Mouse (Mus musculus) cerebral cortex, adult 2 months (tissue): Measurements from ENCODE around the gene Rbbp4.

Experiments
- WGBS: fragments of 180-500 bp; shearing (Covaris S2); methylation state at CpG from one replicate; pipeline ENCODE4 v1.1.7; 2018; 5-methylcytosine and 5-hydroxymethylcytosine counted together

The Rbbp4 gene

DNA sequence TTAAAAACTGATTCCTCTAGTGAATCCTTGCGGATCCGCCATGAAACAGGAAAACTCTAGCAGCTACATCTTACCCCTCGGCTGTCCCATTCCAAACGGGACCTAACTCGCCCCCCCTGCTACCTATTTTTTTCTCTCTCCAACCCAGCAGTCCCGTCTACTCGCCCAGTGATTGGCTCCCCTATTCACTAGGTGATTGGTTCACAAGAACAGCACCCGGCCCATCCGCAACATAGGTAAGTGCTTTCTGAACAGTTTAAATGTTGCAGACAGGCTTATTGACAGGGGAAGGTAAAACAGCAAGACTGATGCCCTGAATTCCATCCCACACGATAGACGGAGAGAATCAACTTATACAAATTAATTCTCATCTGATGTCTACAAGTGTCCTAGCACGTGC is 18.0 kb upstream of the Rbbp4 start:
- 93% methylated on average over 12 of the region's 12 CpGs for WGBS

DNA sequence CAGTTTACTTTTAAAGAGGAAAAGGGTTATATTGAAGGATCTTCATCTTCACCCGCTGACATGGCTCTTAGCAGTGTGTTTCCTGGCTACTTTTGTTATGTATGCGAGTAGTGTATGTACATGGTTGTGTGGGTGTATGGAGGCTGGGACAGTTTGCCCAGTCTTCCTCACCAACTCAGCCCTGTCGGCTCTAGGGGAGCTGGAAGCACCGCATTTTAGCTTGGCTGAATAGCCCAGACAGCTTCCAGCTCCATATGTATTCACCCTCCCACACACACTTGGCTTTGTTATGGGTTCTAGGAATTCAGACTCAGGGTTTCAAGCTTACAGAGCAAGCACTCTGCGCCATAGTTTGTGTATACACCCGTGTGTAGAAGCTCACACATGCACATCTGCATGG is 15.9 kb upstream of the Rbbp4 start:
- 34% methylated on average over 6 of the region's 6 CpGs for WGBS

DNA sequence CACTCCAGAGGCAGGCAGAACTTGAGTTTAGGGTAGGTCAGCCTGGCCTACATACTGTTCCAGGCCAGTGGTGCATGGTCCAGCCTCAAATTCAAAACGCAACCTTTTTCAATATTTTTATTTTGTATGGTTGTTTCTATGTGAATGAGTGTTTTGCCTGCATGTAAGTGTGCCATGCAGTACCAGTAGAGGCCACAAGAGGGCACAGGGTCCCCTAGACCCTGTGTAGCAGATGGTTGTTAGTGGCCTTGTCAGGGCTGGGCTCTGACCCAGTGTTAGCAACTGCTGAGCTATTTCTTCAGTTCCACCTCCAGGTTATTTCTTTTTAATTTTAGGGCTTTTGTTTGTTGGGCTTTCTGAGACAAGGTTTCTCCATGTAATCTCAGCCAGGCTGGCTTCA is 15.5 kb upstream of the Rbbp4 start:
- 16% methylated on average over 1 of the region's 1 CpGs for WGBS

DNA sequence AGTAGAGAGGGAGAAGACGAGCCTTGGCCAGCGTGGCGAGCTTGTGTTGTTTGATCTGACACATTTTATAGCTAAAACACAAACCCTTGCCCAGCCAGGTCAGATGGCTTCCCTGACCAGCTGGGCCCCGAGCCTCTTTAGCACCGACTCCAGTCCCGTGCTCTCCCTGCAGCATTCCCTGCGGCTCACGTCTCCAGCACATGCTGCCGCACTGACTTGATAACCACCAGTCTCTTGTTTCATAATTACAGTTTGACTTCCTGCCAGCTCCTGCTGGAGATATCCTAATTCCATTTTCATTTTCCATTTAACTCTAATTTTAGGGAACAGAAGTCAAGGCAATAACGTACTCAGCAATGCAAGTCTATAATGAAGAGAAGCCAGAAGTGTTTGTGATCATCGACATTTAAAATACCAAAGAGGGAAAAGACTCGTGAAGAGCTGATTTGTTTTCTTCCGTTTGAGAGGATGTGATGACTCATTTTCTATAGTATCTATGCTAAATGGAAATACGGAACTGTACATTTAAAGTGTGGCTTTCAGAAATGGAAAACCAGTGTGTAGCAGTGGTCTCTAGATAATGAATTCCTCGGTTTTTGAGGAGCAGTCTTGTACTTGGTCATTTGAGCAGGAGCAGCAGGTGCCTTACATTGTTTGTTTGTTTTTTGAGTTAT is 11.4 kb upstream of the Rbbp4 start:
- 45% methylated on average over 15 of the region's 15 CpGs for WGBS

DNA sequence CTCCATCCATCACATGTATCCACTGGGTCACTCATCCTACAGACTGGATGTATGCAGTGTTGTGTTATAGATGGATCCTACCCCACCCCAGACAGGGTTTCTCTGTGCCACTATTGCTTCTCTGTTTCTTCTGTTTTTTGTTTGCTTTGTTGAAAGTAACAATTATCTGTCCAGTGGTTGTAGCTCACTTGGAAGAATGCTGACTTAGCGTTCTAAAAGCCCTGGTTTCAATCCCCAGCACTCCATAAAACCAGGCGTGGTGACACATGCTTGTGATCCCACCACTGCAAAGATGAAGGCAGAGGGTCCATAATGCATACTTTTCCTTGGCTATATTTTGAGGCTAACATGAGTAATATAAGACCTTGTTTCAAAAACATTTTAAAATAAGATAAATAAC is 7.5 kb upstream of the Rbbp4 start:
- 92% methylated on average over 2 of the region's 2 CpGs for WGBS

DNA sequence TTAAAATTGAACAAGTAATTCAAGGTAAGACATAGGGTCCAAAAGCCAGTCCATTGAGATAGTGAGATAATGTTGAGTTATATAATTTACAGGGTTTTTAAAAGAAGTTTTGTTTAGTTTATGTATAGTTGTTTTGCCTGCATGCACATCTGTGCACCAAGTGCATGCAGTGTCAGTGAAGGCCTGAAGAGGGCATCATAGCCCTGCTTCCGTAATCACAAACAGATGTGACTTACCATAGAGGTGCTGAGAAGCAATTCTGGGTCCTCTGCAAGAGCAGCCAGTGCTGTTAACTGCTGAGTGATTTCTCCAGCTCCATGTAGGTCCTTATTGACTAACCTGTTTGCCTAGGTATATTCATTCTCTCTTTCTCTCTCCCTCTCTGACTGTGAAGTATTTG is 6.7 kb upstream of the Rbbp4 start:
- 83% methylated on average over 1 of the region's 1 CpGs for WGBS

DNA sequence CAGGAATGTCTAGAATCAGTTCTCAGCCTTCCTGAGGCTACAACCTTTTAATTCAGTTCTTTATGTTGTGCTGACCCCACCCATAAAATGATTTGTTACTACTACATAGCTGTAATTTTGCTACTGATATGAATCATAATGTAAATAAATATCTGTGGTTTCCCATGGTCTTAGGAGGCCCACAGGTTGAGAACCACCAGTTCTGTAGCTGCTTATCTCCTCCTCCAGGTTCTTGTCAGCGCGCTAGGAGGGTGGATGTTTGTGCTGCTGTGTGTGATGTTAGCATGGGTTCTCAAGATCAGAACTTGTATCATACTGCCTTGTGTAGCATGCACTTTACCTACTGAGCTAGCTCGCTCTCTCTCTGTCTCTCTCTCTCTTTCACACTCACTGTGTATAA is 4.6 kb upstream of the Rbbp4 start:
- 97% methylated on average over 3 of the region's 3 CpGs for WGBS

DNA sequence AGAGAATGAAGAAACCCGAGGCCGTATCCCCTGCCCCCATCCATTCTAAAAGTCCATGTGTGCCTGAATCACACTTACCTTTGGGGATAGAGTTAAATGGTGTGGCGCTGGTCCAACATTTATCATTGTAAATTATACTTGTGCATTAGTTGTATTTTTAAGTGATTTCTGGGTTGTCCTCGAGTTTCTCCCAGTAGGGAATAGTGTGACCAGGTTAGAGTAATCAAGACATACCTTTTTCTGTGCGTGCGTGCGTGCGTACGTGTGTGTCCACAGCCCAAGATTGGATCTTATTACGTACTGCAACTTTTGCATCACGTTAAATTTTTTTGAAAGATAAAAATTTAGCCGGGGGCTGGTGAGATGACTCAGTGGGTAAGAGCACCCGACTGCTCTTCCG is 1.1 kb upstream of the Rbbp4 start:
- WGBS = 42% methylated on average over 14 of the region's 14 CpGs

DNA sequence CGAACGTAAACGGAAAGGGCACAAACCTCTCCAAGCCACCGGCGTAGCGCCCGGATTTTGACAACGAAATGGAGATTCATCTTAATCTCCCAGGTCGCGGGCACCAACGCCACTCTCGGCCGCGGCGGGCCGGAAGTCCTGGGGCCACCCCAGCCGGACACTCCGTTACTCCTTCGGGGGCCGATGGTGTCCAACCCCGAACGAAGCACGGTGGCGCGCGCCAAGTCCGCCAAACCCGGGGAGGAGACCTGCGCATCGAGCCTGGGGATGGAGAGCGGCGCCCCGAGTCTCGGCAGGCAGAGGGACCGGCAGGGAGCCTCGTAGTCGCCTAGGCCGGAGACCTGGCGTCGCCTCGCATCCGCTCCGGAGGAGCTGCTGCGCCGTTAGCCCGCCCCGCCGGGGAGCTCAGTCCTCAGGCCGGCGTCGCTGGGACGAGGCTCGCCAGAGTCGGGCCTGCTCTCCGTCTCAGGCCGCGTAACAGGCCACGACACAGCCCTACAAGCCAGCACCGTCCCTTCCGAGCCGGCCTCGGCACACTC is 424 bp downstream of the Rbbp4 start:
- WGBS = under 1% methylated on average over 62 of the region's 62 CpGs

DNA sequence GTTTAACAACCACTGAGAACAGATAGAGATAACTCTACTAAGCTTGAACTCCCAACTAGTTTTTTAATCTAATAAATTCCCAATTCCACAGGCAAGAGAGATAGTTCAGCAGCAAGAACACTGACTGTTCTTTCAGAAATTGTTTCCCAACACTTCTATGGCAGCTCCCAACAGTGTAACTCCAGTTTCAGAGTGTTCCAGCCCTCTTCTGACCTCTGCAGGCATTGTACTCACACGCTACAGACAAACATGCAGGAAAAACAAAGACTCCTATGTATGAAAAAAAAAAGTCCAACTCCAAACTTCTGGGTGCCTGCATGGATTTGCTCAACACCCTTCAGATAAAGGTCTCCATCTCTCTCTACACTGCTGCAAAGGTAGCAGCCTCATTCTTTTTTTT is 2.3 kb downstream of the Rbbp4 start:
- 18% methylated on average over 1 of the region's 1 CpGs for WGBS

DNA sequence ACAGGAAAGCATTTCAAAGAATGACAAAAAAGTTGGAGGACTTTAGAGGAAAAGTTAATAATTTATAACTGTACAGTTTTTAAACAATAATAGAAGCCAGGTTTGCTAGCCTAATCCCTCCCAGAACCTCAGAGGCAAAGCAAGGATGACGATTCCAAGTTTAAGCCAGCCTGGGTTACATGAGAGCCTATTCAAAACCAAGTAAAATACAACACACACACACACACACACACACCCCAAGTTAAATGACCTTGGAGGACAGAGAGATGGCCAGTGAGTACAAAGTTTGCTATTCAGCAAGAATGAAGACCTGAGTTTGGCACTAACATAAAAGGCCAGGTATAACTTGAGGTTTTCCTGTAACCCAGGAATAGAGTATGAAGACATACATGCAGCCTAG is 9.0 kb downstream of the Rbbp4 start:
- 31% methylated on average over 1 of the region's 1 CpGs for WGBS

DNA sequence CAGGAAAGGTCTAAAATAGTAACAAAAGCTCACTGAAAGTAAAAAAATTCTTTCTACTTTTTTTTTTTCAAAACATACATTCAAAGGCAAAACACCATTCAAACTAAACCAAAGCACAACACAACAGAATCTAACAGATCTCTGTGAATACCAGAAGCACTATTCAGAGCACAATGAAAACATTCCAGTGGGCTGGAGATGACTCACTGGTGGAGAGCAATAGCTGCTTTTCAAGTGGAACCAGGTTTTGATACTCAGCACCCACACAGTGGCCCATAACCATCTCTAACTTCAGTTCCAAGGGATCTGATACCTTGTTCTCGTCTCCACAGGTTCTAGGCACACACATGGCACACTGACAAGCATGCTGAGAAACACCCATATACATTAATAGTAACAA is 10.4 kb downstream of the Rbbp4 start:
- 33% methylated on average over 1 of the region's 1 CpGs for WGBS

DNA sequence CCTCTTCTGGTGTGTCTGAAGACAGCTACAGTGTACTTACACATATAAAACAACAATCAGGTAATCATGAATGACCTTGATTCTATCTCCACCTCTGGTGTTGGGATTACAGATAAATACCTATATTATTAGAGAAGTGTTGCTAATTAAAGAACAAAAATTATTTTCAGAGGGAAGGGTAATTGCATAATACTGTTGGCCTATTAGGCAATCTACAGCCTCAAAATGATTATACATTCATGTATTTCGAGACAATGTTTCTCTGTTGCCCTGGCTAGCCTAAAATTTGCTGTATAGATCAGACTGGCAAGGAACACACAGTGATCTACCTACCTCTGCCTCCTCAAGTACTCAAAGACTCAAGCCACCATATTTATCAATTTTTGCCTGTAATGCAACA is 11.7 kb downstream of the Rbbp4 start:
- WGBS = 69% methylated on average over 1 of the region's 1 CpGs

DNA sequence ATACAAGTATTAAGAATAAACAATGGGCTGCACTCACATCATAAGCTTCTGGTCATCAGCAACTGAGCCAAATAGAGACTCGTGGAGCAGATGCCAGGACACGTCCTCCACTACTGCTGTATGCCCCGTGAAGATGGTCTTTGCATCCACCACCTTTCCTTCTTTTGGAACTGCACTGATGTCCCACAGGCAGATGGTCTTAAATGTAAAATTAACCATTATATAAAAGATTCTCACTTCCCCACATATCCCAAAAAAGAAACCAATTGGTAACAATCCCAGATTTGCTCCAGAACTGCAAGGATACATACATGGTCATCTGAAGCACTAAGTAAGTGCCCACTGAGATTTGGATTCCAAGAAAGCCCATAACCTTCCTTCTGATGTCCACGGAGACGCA is 13.1 kb downstream of the Rbbp4 start:
- 55% methylated on average over 5 of the region's 5 CpGs for WGBS

DNA sequence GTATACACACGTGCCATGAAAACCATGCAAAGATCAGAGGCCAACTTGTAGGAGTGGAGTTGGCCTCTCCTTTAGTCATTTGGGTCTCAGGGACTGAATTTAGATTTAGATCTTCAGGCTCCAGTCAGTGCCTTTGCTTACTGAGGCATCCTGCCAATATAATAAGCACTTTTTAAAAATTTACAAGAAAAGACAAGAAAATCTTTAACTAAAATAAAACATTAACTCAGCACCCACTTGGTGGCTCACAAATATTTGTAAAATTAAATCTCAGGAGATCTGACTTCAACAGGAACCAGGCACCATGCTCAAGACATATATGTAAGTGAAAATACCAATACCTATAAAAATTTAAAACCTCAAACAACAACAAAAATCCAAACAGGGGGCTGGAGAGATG is 14.3 kb downstream of the Rbbp4 start:
- 94% methylated on average over 1 of the region's 1 CpGs for WGBS

DNA sequence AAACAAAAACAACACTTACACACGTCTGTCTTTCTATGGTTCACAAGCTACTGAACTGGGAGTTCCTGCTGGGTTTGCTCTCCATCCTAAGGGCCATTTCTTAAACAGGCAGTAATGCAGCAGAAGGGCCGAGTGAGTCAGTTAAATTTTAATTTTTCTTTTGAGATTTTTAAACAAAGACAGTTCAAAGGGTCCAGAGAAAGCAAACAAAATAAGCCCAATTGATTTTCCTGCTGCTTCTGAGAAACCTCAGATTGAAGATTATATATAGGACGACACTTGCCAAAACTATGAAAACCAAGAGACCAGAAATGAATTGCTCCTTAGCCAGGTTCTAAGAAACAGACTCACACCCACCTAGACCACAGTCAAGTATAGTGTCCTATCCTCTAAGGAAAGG is 21.3 kb downstream of the Rbbp4 start:
- WGBS = 67% methylated on average over 3 of the region's 3 CpGs

DNA sequence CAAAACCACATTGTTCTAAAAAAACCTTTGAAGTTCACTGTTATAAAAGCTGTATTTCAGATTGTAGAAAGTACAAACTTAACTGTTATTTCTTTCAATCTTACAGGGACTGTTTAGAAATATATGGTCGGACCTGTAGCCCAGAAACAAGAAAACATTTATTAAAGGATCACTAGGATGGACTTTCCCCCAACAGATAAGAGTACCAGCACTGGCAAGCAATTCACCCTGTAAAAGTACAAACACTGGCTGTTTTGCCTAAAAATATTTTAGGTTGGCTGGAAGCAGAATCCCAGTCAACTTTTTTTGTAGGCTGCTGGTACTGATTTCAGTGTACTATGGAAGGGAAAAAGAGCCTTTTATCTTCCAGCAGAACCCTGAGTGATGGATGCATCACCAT is 27.2 kb downstream of the Rbbp4 start:
- 96% methylated on average over 1 of the region's 1 CpGs for WGBS

DNA sequence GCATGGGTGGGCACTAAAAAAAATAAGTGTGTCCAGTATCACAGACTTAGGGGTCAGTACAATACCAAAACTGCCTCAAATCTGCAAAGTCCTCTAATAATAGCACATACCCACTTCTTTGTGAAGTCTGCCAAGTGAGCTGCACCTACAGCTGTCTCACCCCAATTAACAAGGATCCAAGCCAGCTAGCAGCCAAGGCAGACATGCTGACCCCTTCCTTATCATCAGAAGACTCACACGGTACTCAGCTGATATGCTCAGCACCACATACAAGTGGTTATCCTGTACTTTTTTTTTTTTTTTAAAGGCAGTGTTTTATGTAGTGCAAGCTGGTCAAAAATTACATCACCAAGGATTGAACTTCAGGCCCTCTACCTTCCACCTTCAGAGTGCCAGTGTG is 30.9 kb downstream of the Rbbp4 start:
- 38% methylated on average over 1 of the region's 1 CpGs for WGBS

DNA sequence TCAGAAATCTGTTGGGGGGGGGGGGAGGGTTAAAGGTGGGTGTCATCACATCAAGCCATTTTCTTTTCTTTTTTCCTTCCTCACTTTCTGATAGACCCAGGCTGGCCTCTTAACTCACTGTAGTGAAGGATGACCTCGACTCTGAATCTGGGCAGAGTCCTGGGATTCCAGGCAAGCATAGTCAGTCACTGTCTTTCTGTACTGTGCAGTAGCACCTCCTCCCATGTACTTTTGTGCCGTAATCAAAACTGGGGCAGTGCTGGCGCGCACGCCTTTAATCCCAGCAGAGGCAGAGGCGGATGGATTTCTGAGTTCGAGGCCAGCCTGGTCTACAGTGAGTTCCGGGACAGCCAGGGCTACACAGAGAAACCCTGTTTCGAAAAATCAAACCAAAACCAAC is 31.4 kb downstream of the Rbbp4 start:
- 70% methylated on average over 9 of the region's 9 CpGs for WGBS

DNA sequence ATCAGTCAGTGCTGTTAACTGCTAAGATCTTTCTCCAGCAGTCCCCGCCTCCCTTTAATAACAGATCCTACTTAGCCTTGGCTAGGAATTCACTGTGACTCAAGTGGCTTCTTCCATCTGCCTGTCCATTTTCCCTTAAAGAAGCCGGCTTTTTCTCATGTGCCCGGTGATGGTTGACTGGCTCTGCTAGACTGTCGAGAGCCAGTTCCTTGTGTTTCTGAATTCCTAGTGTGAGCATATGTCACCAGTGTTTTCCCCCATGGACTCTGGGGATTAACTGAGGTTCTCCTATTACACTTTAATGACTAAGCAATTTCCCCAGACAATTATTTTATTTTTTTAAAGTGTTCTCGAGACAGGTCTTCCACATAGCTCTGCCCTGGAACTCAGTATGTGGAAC is 31.8 kb downstream of the Rbbp4 start:
- 76% methylated on average over 5 of the region's 5 CpGs for WGBS

DNA sequence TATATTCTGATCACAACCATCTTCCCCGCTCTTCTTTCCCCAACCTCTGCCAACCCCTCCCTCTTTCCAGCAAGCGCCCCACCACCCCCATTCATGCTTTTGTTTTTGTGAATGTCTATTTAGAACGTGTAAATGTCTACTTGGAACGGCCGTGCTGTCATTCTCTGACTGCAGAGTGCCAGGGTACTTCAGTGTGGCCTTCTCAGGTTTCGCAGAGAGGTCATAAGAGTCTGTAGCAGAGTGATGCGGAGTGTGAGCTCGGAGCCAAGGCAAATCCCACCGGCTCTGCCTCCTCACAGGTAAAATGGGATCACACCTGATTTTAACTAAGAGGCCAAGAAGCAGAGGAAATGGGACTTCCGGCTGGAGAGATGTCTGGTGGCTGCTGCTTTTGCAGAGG is 36.0 kb downstream of the Rbbp4 start:
- WGBS = 67% methylated on average over 10 of the region's 10 CpGs

DNA sequence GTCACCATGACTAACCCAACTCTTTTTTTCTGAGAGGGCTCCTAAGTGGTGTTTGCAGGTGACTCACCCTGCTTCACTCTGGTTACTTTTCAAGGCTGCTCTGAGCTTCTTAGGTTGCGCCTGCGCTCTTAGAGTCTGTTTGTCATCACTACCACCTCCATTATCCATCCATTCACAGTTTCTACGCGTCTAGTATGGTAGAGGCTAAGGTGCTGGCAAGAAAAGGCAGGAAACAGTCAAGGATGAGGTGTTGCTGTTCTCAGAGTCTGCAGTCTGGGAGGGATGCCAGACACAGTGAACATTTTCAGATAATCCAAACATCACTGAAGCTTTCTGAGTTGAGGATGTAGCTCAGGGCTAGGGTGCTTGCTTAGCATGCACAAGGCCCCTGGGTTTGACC is 37.4 kb downstream of the Rbbp4 start:
- WGBS = 52% methylated on average over 4 of the region's 4 CpGs

DNA sequence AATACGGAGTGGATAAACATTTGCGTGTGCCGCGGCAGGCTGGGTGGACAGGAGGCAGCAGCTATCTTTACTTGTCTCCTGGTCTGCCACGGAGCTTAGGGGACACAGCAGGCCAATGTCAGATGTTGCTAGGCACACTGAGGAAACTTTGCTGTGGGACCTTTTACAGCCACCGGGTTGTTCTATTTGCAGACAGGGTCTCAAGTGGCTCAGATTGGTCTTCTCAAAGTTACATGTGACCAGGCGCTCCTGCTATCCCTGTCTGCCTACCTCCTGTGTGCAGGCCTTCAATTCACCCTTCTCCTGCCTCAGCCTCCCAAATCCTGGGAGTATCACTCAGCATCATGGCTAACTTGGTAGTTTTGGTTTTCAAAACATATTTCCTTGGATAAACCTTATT is 39.1 kb downstream of the Rbbp4 start:
- WGBS = 79% methylated on average over 7 of the region's 7 CpGs

DNA sequence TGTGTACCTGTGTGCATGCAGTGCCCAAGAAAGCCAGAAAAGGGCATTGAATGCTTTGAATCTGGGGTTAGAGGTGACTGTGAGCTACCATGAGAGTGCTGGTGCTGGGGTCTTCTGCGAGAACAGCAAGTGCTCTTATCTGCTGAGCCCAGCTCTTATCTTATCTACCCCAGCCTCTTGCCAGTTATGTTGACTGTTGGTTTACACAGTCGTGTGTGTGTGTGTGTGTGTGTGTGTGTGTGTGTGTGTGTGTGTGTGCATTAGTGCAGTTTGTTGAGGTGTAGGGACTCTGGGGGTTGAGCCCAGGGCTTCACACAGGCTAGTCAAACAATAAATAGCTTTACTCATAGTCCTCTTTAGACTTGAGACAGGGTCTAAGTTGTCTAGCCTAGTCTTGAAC is 40.0 kb downstream of the Rbbp4 start:
- WGBS = 91% methylated on average over 2 of the region's 2 CpGs
